Mouse (Mus musculus): Measurements from ENCODE around the gene Olfr464.
"Not testable (repeated sequence)": the region's sequence is repeated elsewhere in the genome, so short reads cannot be mapped to it uniquely, and the experiment has no call there.

Olfr464 gene

DNA sequence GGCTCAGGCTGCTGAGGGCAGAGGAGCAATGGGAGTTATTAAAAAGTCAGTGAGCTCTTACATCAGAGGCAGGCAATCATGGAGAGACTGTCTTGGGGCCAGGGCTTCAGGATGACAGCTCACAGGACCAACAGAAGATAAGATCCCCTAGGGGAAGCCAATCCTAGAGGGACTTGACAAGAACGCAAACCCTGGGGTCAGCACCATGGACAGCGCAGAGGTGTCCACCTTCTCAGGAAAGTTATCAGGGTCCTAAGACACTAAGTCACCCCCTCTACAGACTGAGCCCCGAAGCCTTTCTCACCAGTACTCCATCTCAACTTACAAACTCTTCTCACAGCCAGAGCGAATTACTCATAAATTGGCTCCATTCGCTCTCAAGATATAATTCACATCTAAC is at the start of gene Olfr464:
TSS of gene Olfr464 (minus strand) at position 2 of the 400 bp plus-strand sequence.
- no peak for DNase-seq (ENCODE audit: low spot score)

GRCm38 (mm10) chr11:87968356-87969122 is 47.8 kb upstream of the Olfr464 start:
- DNase-seq (ENCODE audit: low spot score): no peak

GRCm38 (mm10) chr11:87967692-87968289 is 47.0 kb upstream of the Olfr464 start:
- peak; percentile 86 for DNase-seq (ENCODE audit: low spot score)

DNA sequence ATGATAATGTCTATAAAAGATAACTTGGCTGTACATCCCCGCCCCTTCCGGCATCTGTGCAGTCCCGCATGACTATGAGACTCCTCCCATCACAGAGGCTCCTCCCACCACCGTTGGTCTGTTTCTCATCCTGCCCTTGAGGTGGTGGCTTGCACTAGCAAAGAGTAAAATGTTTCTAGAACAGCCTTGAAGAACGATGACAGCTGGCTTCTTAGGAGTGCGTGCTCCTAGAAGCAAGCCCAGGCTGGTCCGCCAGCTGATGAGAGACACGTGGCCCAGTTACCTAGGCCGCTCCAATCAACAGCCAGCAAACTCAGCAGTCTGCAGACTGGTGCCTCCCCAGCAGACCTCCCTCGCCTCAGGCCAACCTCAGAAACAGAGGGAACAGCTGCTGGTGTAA is 45.4 kb upstream of the Olfr464 start:
- no peak for DNase-seq (ENCODE audit: low spot score)

- DNase-seq (ENCODE audit: low spot score): no peak
Measured at GRCm38 (mm10) chr11:87965293-87965692, 44.5 kb upstream of the Olfr464 start.

DNA sequence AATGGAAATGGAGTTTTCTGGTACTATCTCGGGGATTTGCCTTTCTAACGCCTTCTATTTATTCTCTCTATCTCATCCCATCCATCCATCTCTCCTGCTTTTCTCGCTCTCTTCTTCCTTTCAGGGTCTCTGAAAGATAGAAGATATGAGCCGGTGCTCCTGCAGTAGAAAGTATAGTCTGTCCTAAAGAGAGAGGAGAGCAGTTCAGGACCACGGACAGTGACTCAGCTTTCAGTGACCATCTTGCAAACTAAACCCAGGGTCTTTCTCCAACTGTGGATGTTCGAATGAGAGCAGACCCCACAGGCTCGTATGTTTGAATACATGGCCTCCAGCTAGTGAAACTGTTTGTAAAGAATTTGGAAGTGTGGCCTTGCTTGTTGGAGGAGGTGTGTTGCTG is 36.3 kb upstream of the Olfr464 start:
- DNase-seq (ENCODE audit: low spot score): no peak

DNA sequence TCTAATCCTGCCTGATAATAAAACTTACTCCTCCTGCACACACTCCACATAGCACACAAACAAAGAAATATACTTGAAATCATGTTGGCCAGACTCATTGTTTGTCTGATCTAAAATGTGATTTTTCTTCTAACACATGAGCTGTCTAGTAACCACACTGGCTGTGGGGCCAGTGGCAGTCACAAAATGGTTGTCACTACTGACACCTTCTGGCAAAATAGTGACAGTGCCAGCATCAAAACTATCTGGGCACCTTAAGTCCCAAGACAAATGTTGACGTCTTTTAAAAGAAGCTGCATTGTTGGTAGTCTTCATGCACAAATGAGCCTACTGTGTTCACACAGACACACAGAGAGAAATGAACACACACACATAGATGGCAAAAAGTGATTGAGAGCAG is 34.4 kb upstream of the Olfr464 start:
- no peak for DNase-seq (ENCODE audit: low spot score)

GRCm38 (mm10) chr11:87949990-87950389 is 29.2 kb upstream of the Olfr464 start:
- DNase-seq (ENCODE audit: low spot score): no peak

DNA sequence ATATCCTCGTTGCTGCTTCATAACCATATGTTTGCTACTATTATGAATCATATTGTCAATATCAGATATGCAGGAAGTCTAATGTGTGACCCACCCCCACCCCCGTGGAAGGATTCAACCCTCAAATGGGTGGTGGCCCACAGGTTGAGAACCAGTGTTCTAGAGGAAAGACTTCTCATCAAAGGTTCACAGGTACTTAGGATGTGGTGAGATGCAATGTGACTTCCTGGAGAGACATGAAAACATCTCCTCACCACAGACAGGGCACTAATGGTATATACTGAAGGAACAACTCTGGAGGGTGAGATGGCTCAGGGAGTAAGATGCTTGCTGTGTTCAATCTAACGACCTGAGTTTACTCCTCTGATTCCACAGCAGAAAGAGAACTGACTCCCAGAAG is 14.7 kb upstream of the Olfr464 start:
- peak; percentile 5 for DNase-seq (ENCODE audit: low spot score)

GRCm38 (mm10) chr11:87933731-87934130 is 13.0 kb upstream of the Olfr464 start:
- DNase-seq (ENCODE audit: low spot score): no peak

GRCm38 (mm10) chr11:87930348-87930747 is 9.6 kb upstream of the Olfr464 start:
- DNase-seq (ENCODE audit: low spot score): no peak

- DNase-seq (ENCODE audit: low spot score): no peak
Measured at GRCm38 (mm10) chr11:87920301-87920700, 466 bp downstream of the Olfr464 start.

- no peak for DNase-seq (ENCODE audit: low spot score)
Measured at GRCm38 (mm10) chr11:87916005-87916404, 4.8 kb downstream of the Olfr464 start.

DNA sequence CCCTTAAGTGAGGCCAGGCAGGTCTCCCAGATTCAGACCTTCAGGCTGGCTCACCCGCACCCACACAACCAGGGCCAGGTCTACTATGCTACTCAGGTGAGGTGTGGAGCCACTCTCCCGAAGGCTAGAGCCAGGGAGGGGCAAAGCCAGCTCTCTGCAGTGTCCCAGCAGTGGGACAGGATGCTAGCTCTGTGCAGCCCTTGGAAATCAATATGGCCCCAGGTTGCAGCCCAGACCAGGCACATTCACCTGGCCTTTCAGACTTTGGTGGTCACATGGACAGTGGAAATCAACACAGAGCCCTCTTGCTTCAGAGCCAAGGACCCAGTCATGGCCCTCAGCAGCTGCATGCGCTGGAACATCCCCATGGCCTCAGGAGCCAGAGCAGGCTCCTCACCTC is 16.4 kb downstream of the Olfr464 start:
- no peak for DNase-seq (ENCODE audit: low spot score)

- no peak for DNase-seq (ENCODE audit: low spot score)
Measured at GRCm38 (mm10) chr11:87897287-87897686, 23.5 kb downstream of the Olfr464 start, which contains the start of gene Olfr463. Gene Olfr463, minus strand, starts transcription at chr11:87897387.

GRCm38 (mm10) chr11:87892168-87892567 is 28.6 kb downstream of the Olfr464 start, which contains the start of gene Olfr462:
Gene Olfr462, minus strand, starts transcription at chr11:87892268.
- no peak for DNase-seq (ENCODE audit: low spot score)

DNA sequence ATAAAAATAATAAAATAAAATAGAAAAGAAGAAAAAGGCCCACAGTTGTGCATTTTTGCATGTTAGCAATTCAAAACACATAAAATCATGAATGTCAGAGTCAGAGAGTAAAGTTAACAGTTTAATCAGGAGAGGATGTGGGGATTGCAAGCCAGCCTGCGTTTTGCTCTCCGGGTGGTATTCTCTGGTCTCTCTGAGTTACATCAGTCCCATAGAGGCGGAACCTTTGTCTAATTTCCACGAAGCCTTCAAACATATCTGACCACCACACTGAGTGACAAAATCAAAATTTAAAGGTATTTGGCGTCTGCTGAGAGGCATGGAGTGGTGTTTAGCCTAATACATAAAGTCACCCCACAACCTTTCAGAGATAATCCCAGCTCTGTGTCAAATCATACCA is 35.9 kb downstream of the Olfr464 start:
- no peak for DNase-seq (ENCODE audit: low spot score)

GRCm38 (mm10) chr11:87883493-87883892 is 37.3 kb downstream of the Olfr464 start:
- no peak for DNase-seq (ENCODE audit: low spot score)

DNA sequence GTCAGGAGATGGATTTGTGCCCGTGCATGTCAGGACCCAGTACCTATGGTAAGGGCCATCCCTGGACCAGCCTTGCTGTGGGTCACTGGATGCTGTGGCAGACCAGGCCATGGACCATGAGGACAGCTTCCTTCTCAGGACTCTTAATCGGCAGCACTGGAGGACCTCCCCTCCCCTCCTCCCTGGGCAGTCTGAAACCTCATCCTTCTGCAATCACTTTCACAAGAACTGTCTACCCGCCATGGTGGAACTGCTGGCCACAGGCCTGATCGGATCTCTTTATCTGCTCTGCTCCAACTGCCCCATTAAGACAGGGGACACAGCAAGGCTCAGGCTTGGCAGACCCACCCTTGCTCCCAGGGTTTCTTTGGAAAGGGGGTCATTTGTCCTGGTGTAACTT is 39.1 kb downstream of the Olfr464 start:
- no peak for DNase-seq (ENCODE audit: low spot score)

- DNase-seq (ENCODE audit: low spot score): no peak
Measured at GRCm38 (mm10) chr11:87879826-87880225, 40.9 kb downstream of the Olfr464 start.

DNA sequence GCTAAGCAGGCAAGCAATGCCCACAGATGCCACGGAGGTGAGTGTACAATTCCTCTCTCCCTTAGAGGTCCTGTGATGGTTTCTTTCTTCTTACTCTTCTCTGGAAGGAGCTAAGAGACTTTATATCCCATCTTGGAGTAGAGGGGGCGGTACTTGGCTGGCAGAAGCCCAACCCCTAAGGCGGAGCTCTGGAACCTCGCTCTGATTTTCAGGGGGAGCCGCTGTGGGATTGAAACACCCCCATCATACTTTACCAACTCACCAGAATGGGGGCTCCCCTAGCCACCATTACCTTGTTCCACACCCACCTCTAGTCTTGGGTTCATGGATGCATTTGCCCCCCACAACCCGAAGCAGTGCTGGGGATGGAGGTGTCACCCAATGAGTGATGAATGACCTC is 45.3 kb downstream of the Olfr464 start, which contains the start of gene Epx:
TSS of gene Epx (minus strand) at position 101 of the 400 bp plus-strand sequence.
- no peak for DNase-seq (ENCODE audit: low spot score)

- no peak for DNase-seq (ENCODE audit: low spot score)
Measured at GRCm38 (mm10) chr11:87871766-87872165, 49.0 kb downstream of the Olfr464 start.

DNA sequence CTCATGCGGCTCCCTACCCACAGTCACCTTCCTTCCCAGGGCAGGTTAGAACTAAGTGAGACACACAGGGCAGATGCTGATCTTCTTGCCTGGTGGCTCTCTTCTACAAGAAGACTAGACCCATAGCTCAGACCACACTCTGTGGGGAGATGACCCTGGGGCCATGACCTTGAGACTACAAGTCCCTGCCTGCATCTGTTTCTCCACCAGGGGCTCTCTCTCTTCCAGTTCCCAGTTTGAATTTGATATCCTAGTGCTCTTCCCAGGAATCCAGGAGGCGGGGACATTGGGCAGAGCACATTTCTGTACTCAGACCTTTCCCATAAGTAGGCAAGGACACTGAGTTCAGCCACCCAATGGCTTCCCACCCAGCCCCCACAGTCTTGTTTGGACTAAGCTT is 50.7 kb downstream of the Olfr464 start:
- no peak for DNase-seq (ENCODE audit: low spot score)

DNA sequence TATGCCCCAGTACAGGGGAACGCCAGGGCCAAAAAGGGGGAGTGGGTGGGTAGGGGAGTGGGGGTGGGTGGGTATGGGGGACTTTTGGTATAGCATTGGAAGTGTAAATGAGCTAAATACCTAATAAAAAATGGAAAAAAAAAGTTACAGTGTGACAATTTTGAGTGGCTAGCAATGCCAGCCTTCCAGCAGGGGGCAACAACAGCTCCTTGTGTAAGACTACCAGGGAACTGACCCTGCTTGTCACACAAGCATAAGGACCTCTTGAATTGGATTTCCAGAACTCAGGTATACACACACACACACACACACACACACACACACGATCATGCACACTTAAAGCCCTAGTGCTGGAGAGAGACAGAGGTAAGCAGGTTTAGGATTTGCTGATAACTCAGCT is 53.9 kb downstream of the Olfr464 start:
- not testable (repeated sequence) for DNase-seq (ENCODE audit: low spot score)

Data from lung, postnatal 25 days (tissue).